Mouse (Mus musculus) kidney, adult 9 months (tissue): ENCODE results near the gene Zfp750.

Experiments used
- DNase-seq: peaks from one replicate; pipeline ENCODE4 v3.0.0; 2022

The Zfp750 gene

DNA sequence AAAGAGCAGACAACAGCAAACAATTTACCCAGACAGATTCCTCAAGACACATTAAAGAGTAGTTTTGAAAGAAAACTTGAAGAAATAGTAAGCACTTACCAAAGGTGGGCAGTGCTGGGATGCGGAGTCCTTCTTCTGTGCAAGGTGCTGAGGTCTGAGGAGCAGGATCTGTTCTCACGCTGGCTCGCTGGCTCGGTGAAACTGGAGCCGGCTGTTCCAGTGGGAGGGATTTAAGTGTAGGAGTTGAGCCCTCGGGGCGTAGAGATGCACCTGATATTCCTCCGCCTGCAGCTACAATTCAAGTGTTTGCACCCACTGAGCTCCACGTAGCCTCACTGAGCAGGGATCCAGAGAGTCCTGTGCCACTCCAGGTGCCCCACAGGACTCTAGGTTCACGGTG lies at the start of gene Zfp750:
Gene Zfp750 (minus strand): TSS at position 203 of the 400 bp plus-strand sequence.
- DNase-seq, result peak; percentile 60

DNA sequence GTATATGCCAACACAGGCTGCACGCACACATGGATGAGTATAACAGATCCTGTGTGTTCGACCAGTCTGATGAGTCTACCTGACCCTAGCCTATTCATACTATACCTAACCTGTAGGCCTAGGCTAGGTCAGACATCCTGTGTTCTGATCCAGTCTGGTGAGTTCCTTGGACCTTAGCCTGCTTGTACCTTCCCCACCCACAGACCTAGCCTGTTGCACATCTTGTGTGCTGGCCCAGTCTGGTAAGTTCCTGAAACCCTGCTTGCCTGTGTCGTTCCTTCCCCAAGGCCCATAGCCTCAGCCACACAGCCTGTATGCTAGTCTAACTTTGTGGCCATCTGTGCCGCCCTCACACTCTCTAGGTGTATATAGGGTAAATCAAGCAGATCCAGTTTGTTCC lies 45.1 kb upstream of the Zfp750 start:
- no peak for DNase-seq

DNA sequence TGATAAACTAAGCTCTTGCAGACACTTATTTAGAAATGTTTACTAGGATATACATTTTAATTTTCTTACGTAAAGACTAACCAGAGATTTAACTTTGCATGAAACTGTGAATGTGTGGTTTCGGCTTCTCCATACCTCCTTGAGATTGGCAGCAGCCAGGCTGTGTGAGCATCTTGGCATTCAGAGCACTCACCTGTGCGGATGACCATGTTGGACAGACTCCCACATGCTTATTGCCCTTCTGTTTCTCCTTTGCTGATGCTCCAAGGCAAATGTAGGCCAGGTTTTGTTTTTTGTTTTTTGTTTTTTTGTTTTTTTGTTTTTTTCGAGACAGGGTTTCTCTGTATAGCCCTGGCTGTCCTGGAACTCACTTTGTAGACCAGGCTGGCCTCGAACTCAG lies 44.2 kb upstream of the Zfp750 start:
- no peak for DNase-seq

DNA sequence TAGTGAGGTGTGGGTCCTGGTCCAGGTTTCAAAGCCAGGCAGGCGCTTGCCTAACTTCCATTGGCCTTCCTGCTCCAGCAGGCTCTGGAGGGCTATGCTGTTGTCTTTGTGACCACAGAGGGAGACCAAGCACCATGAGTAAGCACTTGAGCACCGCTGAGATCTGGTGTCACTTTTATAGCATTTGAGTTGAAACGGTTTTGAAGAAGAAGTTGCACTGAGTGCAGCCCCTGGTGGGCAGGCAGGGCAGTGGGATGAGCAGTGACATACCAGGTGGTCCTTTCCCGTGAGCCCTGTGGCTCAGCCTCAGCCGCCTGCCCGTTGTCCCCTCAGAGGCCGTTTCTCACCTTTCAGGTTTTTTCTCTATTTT lies 41.1 kb upstream of the Zfp750 start:
- DNase-seq, result no peak

DNA sequence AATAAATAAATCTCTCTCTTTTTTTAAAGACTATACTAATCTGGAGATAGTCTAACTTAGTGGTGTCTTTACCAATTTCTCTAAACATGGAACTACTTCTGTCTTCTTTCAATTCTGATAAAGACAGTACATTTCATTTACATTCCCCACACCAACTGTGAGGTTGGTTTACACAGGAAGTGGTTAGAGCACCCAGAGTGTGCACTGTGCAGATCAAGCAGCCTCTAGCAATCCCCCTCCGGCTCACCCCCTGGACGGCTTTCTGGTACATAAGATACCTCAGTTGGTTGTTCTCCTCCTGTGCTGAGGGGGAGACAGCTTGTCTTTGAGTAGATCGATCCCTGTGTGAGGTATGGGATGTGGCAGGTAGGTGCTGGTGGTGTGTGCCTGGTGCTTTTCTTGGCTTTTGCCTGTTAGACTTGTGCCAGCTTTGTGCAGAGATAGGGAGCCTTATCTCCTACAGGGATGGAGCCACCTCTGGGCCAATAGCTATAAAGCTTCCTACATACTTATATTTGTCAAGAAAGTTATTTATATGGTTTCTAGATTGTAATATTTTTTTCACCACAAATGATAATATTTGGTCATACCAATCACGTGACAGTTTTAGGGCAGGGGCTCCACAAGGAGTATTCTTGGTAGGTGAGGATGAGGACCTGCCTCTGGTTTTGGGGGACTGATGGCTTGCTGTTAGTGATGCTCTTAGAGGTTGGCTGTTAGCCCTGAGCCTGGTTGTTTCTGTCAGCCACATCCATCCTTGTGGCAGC lies 40.6 kb upstream of the Zfp750 start:
- no peak for DNase-seq

DNA sequence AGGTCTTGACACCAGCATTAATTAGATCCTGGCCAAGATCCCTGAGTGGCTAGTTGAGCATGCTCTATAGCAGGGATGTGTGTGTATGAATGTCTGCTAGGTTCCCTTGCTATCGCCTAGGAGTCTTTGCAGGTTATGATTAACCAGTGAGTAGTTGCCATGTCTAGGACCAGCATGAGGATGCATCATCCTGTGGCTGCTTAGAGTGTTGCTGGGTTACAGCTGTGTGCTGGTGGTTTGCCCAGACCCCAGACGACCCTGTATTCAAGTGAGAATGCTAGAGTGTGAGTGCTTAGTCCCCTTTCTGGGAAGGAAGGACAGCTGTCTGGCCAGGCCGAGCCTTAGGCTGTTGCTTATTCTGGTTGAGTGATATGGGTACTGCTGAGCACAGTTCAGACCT lies 39.4 kb upstream of the Zfp750 start:
- DNase-seq, result no peak

DNA sequence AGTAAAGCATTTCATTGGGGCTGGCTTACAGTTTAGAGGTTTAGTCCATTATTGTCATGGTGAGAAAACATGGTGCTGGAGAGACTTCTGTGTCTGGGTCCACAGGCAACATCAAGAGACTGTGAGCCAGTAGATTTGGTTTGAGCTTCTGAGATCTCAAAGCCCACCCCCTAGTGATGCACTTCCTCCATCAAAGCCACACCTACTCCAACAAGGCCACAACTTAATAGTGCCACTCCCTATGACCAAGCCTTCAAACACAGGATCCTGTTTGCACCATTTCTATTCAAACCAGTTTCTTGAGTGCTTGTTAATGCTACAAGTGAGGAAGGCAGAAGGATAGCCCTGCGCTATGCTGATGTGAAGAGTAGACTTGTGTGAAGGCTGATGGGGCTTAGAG lies 38.8 kb upstream of the Zfp750 start:
- no peak for DNase-seq

DNA sequence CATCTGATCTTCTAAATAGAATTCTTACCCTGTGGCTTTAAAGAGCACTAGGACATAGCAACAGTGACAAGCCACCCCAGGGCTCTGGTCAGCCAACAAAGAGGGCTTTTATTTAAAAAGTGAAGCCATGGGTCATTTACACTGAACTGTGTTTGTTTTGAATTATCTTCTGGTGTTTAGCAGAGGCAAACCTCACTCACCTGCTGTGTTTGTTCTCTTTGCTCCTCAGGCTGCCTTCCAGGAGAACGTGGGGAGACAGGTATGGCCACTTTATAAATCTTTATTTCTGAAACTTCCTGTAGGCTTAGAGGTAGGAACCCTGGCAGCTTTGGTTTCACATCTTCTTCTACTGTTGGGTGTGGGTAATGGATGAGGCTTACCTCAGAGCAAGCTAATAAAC lies 37.6 kb upstream of the Zfp750 start:
- no peak for DNase-seq

DNA sequence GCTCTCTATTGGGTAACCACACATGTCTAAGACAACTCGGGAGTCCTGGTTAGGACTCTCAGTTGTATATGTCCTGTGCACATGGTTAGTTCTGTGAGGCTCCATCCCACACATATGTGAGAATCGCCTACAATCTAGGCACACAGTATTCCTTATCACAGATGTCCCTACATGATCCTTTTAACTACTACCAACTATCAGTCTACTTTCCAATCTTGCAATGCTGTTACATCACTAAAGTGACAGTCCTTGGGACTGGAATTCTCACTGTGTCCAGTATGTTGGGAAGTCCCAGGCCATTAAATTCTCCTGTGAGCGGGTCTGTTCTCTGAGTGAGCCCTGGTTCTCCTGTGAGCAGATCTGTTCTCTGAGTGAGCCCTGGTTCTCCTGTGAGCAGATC lies 34.3 kb upstream of the Zfp750 start:
- no peak for DNase-seq

DNA sequence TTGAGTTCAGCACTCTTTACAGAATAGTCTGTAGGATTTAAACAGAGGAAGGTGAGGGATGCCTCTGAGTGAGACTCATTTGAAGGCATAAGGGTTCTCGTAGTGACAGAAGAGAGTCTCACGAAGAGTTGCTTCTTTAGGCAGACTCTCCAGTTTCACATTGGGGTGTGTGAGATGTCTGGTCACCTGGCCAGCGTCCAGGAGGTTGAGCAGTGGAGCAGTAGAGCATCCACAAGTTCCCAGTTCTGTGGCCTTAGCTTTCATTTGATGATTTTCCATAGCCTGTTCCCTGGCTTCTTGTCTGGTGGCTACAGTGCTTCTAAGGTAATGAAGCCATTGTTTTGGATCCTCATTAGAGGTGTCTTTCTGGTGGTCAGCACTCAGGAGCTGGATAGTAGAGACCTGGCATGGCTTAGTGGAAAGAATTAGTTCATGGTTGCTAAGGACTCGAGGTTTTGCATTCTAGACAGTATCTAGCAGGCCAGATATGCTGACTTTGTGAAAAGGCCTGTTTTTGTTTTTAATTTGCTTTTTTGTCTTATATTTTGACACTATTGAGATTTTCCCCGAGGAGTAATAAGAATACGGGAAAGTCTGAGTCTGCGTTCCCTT lies 33.8 kb upstream of the Zfp750 start:
- no peak for DNase-seq

DNA sequence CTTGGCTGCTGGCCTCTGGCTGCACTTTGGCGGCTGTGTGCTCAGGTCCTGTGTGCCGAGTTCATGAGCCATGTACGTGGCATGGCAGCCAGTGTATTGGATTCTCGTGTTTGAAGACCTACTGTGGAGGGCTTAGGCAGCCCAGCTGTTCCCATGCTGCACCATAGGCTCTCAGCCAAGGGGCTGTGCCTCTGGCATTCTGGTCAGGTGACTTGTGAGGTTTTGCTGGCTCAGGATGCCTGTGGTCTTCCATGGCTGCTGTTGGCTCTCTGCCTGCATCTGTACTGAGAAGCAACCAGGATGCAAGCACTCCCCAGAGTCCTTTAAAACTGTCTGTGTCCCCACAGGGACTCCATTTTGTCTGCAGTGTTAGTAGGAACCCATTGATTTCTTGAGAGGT lies 33.0 kb upstream of the Zfp750 start:
- peak; percentile 63 for DNase-seq

DNA sequence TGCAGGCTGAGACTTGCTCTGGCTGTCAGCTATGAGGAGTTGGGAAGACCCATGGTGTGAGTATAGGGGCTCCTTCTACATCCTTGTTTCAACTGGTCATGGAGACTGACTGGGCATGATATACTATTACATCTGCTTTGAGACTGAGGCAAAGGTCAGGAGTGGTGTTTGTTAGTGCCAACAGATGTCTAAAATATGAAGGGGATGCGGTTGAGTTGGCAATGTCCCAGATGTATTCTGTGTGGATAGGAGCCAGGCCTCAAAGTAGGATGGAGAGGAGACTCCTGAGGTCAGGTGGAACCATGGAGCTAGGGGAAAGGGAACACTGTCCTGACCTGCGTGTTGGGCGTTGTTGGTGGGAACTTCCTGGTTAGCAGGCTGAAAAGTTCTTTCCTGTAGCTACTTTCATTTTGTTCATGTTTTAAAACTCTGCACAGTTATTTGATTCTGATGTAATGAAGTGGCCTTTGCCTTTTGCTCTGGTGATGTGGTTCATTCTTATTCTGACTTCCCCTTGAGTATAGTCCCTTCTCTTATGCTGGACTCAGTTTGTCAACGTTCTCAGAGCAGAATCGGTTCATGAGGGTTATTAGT lies 32.2 kb upstream of the Zfp750 start:
- no peak for DNase-seq

DNA sequence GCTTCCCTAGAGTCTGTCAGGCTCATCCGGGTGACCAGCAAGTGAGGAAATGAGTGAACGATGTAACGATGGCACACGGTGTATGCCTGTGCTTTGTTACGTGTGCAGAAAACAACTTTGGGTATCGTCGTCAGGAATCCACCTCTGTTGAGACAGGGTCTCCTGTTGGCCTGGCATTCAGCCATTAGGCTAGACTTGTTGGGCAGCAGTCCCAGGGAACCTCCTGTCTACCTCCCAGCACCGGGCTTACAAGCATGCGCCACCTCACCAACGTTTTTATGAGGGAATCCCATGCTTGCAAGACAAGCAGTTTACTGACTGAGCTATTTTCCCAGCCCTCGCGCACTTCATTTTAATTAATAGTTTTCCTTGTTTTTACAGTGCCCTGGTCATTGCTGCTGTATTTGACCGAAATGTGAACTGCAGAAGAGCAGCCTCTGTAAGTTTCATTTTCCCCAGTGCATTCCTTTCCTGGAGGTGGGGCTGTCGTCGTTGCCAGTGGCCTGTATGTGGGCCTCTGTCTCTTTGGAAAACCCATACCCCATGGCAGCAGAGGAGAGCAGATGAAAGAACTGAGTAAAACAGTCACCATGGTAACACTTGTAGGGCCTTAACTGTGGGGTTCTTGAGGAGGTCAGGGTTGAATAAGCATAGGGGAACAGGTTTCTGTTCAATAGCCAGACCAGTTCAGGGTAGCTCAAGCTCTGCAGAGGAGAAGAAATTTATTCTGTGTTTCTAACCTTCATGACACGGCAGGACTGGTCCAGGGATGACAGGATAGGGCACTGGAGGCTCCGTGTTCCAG lies 30.9 kb upstream of the Zfp750 start:
- no peak for DNase-seq

DNA sequence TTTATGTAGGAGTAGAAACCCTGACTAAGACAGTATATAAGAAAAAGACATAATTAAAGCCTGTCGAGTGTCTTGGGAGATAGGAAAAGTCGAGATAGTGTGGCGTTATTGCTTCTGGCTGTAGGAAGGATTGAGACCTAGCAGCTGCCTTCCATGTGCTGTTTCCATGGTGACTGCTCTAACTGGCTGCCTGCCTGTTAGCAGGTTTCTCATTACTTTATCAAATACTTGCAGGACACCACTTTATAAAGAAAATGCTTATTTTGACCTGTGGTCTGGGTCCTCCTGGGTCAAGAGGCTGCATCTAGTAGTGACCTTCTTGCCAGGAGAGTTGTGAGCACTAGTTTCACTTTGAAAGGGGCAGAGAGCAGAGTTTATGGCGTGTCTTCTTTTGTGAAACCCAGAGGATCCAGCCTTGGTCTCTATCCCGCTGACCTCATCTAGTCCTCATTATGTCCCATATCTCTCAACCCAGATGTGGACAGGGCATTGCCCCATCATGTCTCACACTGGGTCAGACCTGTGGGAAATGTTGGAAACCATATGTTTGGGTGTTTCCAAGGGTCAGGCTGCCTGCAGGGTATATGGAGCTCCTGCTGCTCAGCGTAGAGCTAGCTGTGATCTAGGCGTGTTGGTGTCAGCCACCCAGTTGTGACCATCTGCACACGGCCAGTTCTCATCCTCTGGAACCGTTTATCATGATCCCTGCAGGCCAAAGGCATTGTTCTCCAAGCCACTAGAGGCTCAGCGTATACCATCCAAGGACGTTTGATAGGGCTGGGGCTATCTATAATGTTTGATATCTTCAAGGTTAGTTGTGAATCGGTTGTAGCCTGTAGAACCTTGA lies 30.1 kb upstream of the Zfp750 start:
- peak; percentile 70 for DNase-seq

DNA sequence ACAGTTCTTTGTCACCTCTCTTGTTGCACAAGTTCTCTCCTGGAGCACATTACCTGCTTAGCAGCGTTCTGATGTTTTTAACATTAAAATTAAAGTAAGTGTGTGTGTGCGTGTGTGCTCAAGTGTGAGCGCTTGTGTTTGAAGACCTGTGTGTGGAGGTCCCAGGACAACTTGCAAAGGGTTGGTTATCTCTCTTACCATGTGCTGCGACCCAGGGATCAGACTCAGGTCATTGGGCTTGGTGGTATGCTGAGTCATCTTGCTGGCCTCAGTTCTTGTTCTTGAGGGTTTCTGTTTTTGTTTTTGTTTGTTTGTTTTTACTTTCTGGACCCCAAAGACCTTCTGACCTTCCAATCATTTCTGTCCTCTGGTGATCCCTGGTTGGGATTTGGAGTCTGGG lies 28.8 kb upstream of the Zfp750 start:
- DNase-seq, result no peak

DNA sequence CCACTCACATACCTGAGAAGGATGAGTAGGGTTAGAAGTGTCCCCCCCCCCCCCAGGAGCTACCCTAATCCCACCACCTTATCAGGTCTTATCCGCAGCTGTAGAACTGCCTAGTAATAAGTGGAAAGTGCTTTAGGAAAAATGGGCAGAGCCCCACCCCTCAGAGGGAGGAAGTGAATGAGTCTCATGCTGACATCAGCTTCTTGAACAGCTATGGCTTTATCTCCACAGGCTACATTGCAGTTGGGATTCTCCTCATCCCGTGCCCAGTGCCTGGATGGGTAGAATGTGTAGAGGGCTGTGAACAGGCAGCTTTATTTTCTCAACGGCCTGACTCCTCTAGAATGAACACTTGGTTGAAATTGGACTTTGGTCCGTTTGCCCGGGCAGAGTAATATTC lies 28.1 kb upstream of the Zfp750 start:
- peak; percentile 35 for DNase-seq

DNA sequence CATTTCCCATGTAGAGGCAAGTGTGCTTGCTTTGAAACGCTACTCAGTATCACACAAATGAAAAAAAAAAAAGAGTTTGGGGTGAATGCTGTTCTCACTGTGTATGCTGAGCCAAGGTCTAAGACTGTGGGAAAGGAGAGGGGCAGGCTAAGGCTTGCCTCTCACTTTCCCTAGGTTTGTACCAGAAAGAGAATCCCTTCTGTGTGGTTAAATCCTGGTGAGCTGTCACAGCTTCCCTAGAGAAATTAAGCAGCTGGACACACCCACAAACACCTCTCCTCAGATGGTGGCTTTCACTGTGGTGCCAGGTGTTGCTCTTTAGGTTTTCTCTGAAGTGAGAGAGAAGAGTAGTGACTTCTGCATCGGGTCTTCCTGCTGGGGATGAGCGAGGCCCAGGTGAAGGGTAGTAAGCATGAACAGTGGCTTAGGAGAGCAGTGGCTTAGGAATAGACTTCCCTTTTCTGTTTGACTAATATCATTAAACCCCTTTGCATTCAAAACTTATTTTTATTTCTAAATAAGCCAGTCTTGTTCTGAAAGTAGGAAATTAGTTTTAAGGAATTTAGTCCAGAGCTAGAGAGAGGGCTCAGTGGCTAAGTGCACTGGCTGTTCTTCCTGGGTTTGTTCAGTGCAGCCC lies 26.4 kb upstream of the Zfp750 start:
- no peak for DNase-seq

DNA sequence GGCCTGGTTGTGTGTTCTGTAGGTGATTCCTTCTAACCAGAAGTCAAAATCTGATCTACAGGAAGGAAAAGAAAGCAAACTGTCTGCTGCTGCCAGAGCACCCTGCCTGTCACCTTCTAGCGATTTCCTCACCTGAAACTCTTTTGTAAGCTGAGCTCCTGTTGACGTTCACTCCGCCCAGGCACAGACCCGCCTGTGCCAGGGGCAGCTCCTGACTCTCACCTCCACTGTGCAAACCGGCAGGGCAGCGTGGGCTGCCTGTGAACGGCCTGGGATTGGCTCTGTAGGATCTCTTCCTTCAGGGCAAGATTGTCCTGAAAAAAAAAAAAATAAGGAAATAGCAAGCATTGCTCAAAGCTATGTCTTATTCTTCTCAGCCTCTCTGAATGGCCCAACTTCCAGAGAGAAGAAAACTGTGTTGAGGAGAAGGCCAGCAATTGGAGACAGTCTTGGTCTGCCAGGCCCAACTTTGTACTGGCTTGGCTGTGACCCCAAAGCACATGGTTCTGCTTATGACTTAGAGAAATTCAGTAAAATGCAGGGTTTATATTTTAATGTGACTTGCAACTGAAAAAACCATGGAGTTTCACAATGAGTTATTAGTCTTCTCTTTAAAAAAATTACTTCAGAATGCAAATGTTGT lies 25.7 kb upstream of the Zfp750 start:
- no peak for DNase-seq

DNA sequence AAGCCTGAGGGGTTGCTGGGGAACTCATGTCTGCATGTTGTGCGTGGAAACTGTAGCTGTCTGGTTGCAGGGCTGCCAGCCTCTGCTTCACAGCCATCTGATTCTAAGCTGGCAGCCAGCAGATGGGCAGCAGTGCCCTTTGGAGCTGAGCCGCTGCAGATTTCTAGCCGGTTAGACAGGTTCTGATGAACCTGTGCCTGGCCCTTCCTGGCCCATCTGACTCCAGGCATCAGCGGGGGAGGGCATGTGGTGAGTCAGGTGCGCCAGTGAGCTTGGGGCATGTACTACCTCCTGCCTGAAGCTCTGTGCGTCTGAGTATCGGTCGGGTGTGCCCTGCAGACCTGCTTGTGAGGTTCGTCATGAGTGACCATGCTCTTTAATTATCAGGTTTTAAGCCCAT lies 24.8 kb upstream of the Zfp750 start:
- peak; percentile 81 for DNase-seq

DNA sequence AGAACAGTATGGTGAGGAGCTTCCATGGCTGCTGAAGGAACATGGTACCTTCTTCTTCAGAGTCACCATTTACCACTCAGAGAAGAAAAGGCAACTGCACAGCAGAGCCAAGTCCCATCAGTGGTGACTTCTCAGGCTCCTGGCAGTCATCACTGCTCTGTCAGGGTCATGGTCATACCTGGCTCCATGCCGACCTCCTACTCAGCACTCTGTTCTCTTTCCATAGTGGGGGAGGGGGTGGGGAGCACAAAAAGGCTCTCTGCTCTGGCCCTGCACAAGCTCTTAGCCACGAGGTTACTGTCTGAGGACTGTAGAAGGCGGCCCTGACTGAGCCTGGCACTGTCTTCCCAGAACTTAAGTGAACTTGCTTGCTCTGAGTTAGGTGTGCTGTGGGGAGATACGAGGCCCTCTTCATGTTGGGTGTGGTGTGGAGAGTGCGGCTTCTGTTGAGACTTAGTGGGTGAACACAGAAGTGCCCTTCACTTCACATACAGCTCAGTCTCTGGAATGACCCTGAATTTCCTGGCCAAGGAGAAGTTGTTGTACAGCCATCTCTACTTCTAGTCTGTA lies 24.2 kb upstream of the Zfp750 start:
- DNase-seq, result peak; percentile 38

DNA sequence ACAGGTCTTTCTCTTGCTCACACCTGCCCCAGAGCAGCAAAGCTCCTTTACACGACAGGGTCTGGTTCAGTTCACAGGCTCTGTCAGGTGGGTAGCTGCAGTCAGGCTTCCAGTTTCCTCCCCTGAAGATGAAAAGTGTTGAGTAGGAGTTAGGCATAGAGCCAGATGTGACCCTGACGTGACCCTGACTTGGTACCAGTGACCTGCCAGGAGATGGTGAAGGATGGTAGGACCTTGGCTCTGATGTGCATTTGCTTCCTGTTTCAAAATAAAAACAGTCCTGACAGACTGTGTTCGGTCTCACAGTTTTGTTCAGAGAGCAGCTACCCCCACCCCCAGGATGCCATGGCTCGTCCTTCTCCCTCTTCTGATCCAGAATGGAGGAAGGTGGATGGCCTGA lies 23.3 kb upstream of the Zfp750 start:
- no peak for DNase-seq
